Mouse (Mus musculus): Measurements from ENCODE around the gene Ccdc127. TPM values are rescaled to one million over a fixed set of nuclear protein-coding genes. Genes with fewer than 3 reads are reported as not detected.
A peak's percentile ranks its signal among the peaks of the same experiment; 100 is the strongest.

Gene Ccdc127
- polyA plus RNA-seq, 1 experiment from 2014 or later: 52.4 TPM

MicroRNA genes within 50 kb of the gene (microRNA counts, 519-probe panel; counts per million panel counts)
- microRNA mmu-miR-692: 341 counts per million, percentile 65 among the panel's probes with 10 or more counts

Small RNAs within 50 kb of the gene (microRNA-seq; reads per million reads assigned to microRNA genes)
- gene Mir692-3: not detected

Other genes starting within 250 kb of the Ccdc127 start
- not detected in 2 replicates for gene Slc9a3, start 228.9 kb upstream of the Ccdc127 start, polyA plus RNA-seq (2016; fragmentation: Nextera tagmentation; extraction: Ambion mirVana)
- gene Exoc3, start 141.6 kb upstream of the Ccdc127 start, polyA plus RNA-seq (2016; fragmentation: Nextera tagmentation; extraction: Ambion mirVana): 81.8 and 81.9 TPM in 2 replicates
- gene Ahrr, start 58.0 kb upstream of the Ccdc127 start, polyA plus RNA-seq (2016; fragmentation: Nextera tagmentation; extraction: Ambion mirVana): 1.5 and 1.6 TPM in 2 replicates
- gene Pdcd6, start 32.7 kb upstream of the Ccdc127 start, polyA plus RNA-seq (2016; fragmentation: Nextera tagmentation; extraction: Ambion mirVana): 129 and 130 TPM in 2 replicates
- 274 and 282 TPM in 2 replicates for gene Sdha, start within 50 bp of the Ccdc127 start, polyA plus RNA-seq (2016; fragmentation: Nextera tagmentation; extraction: Ambion mirVana)
- not detected in 2 replicates for gene Lrrc14b, start 13.7 kb downstream of the Ccdc127 start, polyA plus RNA-seq (2016; fragmentation: Nextera tagmentation; extraction: Ambion mirVana)
- 4.3 and 6.5 TPM in 2 replicates for gene Zfp72, start 40.5 kb downstream of the Ccdc127 start, polyA plus RNA-seq (2016; fragmentation: Nextera tagmentation; extraction: Ambion mirVana)
- gene Ftl1-ps1, start 49.4 kb downstream of the Ccdc127 start, polyA plus RNA-seq (2016; fragmentation: Nextera tagmentation; extraction: Ambion mirVana): 77.3 and 88.6 TPM in 2 replicates
- gene Zfp825, start 143.7 kb downstream of the Ccdc127 start, polyA plus RNA-seq (2016; fragmentation: Nextera tagmentation; extraction: Ambion mirVana): 21.3 and 23.4 TPM in 2 replicates